Comparison of ENCODE assay signal across 11 mouse cellular contexts in the genomic region with DNA sequence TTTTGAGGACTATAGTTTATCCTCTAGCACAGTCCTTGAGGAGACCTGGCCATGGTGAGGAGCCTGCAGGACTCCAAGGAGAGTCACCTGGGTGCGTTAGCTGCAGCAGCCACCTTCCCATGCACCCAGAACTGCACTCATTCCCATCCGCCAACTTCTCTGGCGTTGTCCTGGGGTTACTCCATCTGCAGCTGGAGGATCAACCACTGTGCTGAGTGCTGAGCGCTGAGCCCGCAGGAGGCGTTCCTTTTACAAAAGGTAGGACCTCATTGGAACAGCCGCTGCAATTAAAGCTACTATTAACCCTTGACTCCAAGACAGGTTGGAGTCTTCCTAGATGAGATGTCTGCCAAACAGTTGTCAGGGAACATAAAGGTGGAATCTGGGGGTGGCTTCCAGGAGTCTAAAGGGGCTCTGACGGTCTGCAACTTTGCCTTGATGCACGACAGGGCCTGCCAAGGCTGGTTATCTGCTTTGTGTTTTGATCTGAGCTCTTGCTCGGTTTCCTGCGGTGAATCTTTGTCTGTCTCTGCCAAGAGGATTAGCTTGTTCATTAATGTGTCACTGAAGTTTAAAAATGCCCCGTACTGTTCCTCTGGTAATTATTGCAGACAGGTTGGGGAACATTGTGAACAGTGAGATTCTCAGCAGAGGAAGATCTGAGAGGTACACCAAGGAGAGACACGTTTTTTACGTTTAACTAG.
DNase-seq lines count a peak whose midpoint lies in the region; ATAC-seq lines count a peak whose summit lies in the region.
"Had no signal": no experiment of that assay in that cellular context is flagged by ENCODE, and none has a peak within 500 bp of the region (broad histone marks: within the 10 kb centered on the region; RNA-seq: fewer than 3 reads in every experiment).

No protein-coding gene starts in this region.

- H3K9me3 ChIP-seq in hindbrain, embryonic 14.5 days (ENCODE audit: control insufficient read depth, low read length), result no peaks in the 10 kb centered on the region
- no peaks in the 10 kb centered on the region for H3K9me3 ChIP-seq in hindbrain, embryonic 11.5 days (ENCODE audit: control insufficient read depth, low read length)
- no peaks in the 10 kb centered on the region for H3K9me3 ChIP-seq in embryonic facial prominence, embryonic 12.5 days
- H3K9me3 ChIP-seq: stomach, embryonic 15.5 days had no signal

- ATAC-seq in hindbrain, embryonic 14.5 days (ENCODE audit: low FRiP score), result peak; percentile 31; the same call in 1 of the 2 replicates
- no peak for ATAC-seq in hindbrain, embryonic 11.5 days (ENCODE audit: low FRiP score)
- ATAC-seq in embryonic facial prominence, embryonic 12.5 days (ENCODE audit: insufficient number of reproducible peaks, insufficient read depth, low FRiP score, low TSS enrichment), result peak; percentile 47; the same call in 1 of the 2 replicates
- no peak for ATAC-seq in megakaryocyte-erythroid progenitor cell, adult 5-6 weeks (replicated peaks; ENCODE audit: low FRiP score, low TSS enrichment, poor library complexity, severe bottlenecking)

- H3K4me1 ChIP-seq in hindbrain, embryonic 14.5 days (replicated peaks; ENCODE audit: control insufficient read depth, insufficient read depth, low read length), result no peaks in the 10 kb centered on the region
- no peaks in the 10 kb centered on the region for H3K4me1 ChIP-seq in hindbrain, embryonic 11.5 days (replicated peaks; ENCODE audit: control insufficient read depth, insufficient read depth, low read length)
- H3K4me1 ChIP-seq in embryonic facial prominence, embryonic 12.5 days, result no peaks in the 10 kb centered on the region
- H3K4me1 ChIP-seq: stomach, embryonic 15.5 days had no signal

- DNase-seq in hindbrain, embryonic 14.5 days (ENCODE audit: low spot score), result peak; percentile 38
- DNase-seq in hindbrain, embryonic 11.5 days (ENCODE audit: low spot score), result no peak
- peak; percentile 8 for DNase-seq in cerebellum, adult 11 months
- DNase-seq in mesoderm, embryonic 11.5 days (ENCODE audit: low read depth, low spot score), result peak; percentile 6
- DNase-seq in layer of hippocampus, postnatal 25 days (ENCODE audit: extremely low spot score in 1 of 2, low spot score in 1 of 2), result no peak
- no peak for DNase-seq in adrenal gland, adult 18-20 months (ENCODE audit: low spot score in 2 of 2)
- DNase-seq: adrenal gland, adult 8-10 months; layer of hippocampus, postnatal 36 days had no signal

- H3K9ac ChIP-seq in hindbrain, embryonic 14.5 days, result no peak overlapping the region
- H3K9ac ChIP-seq in hindbrain, embryonic 11.5 days (ENCODE audit: low read depth, low read length), result no peak overlapping the region
- H3K9ac ChIP-seq in embryonic facial prominence, embryonic 12.5 days, result no peak overlapping the region
- H3K9ac ChIP-seq: stomach, embryonic 15.5 days had no signal

- no peaks in the 10 kb centered on the region for H3K36me3 ChIP-seq in hindbrain, embryonic 14.5 days (replicated peaks; ENCODE audit: control insufficient read depth, insufficient read depth)
- no peaks in the 10 kb centered on the region for H3K36me3 ChIP-seq in hindbrain, embryonic 11.5 days (ENCODE audit: control insufficient read depth, insufficient read depth, low read length)
- H3K36me3 ChIP-seq in embryonic facial prominence, embryonic 12.5 days, result no peaks in the 10 kb centered on the region
- H3K36me3 ChIP-seq: stomach, embryonic 15.5 days had no signal

- H3K27me3 ChIP-seq in hindbrain, embryonic 14.5 days (ENCODE audit: control insufficient read depth, insufficient read depth, low read length), result no peaks in the 10 kb centered on the region
- H3K27me3 ChIP-seq in hindbrain, embryonic 11.5 days (ENCODE audit: control insufficient read depth, insufficient read depth, low read length), result no peaks in the 10 kb centered on the region
- no peaks in the 10 kb centered on the region for H3K27me3 ChIP-seq in embryonic facial prominence, embryonic 12.5 days
- H3K27me3 ChIP-seq: stomach, embryonic 15.5 days had no signal

- H3K4me3 ChIP-seq in hindbrain, embryonic 14.5 days (replicated peaks; ENCODE audit: low read length), result no peak overlapping the region
- no peak overlapping the region for H3K4me3 ChIP-seq in hindbrain, embryonic 11.5 days (ENCODE audit: low read depth, low read length)
- no peak overlapping the region for H3K4me3 ChIP-seq in embryonic facial prominence, embryonic 12.5 days
- H3K4me3 ChIP-seq: stomach, embryonic 15.5 days had no signal

- 20% methylated on average over 14 of the region's 14 CpGs for WGBS in hindbrain, embryonic 14.5 days
- 20% methylated on average over 14 of the region's 14 CpGs for WGBS in hindbrain, embryonic 11.5 days
- 23% methylated on average over 14 of the region's 14 CpGs for WGBS in embryonic facial prominence, embryonic 12.5 days

- no peak overlapping the region for H3K27ac ChIP-seq in hindbrain, embryonic 14.5 days
- no peak overlapping the region for H3K27ac ChIP-seq in hindbrain, embryonic 11.5 days (ENCODE audit: low read depth, low read length)
- H3K27ac ChIP-seq in embryonic facial prominence, embryonic 12.5 days, result no peak overlapping the region
- H3K27ac ChIP-seq: stomach, embryonic 15.5 days had no signal

- no peak overlapping the region for H3K4me2 ChIP-seq in hindbrain, embryonic 14.5 days (replicated peaks)
- no peak overlapping the region for H3K4me2 ChIP-seq in hindbrain, embryonic 11.5 days (replicated peaks; ENCODE audit: low read depth, low read length)
- no peak overlapping the region for H3K4me2 ChIP-seq in embryonic facial prominence, embryonic 12.5 days (replicated peaks)
- H3K4me2 ChIP-seq: stomach, embryonic 15.5 days had no signal

Comparison
In these comparisons a context has a peak if more than half of its experiments do, and no peak if none do; other contexts are left out.
1. ATAC-seq: peak in hindbrain, embryonic 14.5 days (single experiment) and embryonic facial prominence, embryonic 12.5 days (single experiment); none in hindbrain, embryonic 11.5 days (single experiment) and megakaryocyte-erythroid progenitor cell, adult 5-6 weeks (single experiment).
2. DNase-seq: peak in hindbrain, embryonic 14.5 days (single experiment), cerebellum, adult 11 months (single experiment) and mesoderm, embryonic 11.5 days (single experiment); none in hindbrain, embryonic 11.5 days (single experiment), layer of hippocampus, postnatal 25 days (0 of 2) and adrenal gland, adult 18-20 months (0 of 2).